Mouse (Mus musculus): ENCODE measurements around the gene Mpi.

- TF ChIP-seq ZNF384 (IDR thresholded peaks at IDR 0.05; ENCODE audit: low read depth, low read length) = no peak
- no peak for TF ChIP-seq ZC3H11A (IDR thresholded peaks at IDR 0.05; ENCODE audit: borderline replicate concordance, low read depth, low read length)
- no peak for TF ChIP-seq MAFK (IDR thresholded peaks at IDR 0.05; ENCODE audit: insufficient read depth, low read depth, low read length)
- no peak for TF ChIP-seq HCFC1 (IDR thresholded peaks at IDR 0.05; ENCODE audit: borderline replicate concordance, insufficient read depth, low read length)
These were observed 48.8 kb upstream of the Mpi start for GRCm38 (mm10) chr9:57601353-57601706.

Data from ES-E14 (cell line).